10 mouse cellular contexts compared by ENCODE assay signal in genomic region chr1:72805476-72806043, GRCm38 (mm10). TPM values are rescaled to one million over a fixed set of nuclear protein-coding genes. Genes with fewer than 3 reads are reported as not detected.
A peak's percentile ranks its signal among the peaks of the same experiment; 100 is the strongest.
DNase-seq lines count a peak whose midpoint lies in the region; ATAC-seq and TF ChIP-seq lines count a peak whose summit lies in the region.
"Had no signal": no experiment of that assay in that cellular context is flagged by ENCODE, and none has a peak within 500 bp of the region (broad histone marks: within the 10 kb centered on the region; RNA-seq: fewer than 3 reads in every experiment).

No protein-coding gene starts in this region.

- H3K27ac ChIP-seq in intestine, embryonic 14.5 days (ENCODE audit: low read depth) = peak overlapping the region; percentile 23; the same call in 1 of the 2 replicates
- no peak overlapping the region for H3K27ac ChIP-seq in intestine, postnatal 0 days (ENCODE audit: low read depth, low read length)
- H3K27ac ChIP-seq in ES-E14 (ENCODE audit: insufficient read depth, low read depth, low read length, poor library complexity, severe bottlenecking) = peak overlapping the region; percentile 98
- H3K27ac ChIP-seq in hindbrain, embryonic 11.5 days (ENCODE audit: low read depth, low read length) = peak overlapping the region; percentile 64
- peak overlapping the region; percentile 77 for H3K27ac ChIP-seq in midbrain, embryonic 13.5 days

- DNase-seq in intestine, embryonic 14.5 days (ENCODE audit: low spot score) = no peak
- DNase-seq in ES-E14 (ENCODE audit: low read depth, low spot score) (no peak), MN1 (ENCODE audit: low spot score) (no peak)
- DNase-seq in hindbrain, embryonic 11.5 days (ENCODE audit: low spot score) = peak; percentile 19
- no peak for DNase-seq in spleen, postnatal 14 days (ENCODE audit: low spot score in 2 of 2)
- no peak for DNase-seq in kidney, postnatal 36 days
- DNase-seq: B cell, adult 2 months; kidney, postnatal 14 days had no signal

- H3K4me3 ChIP-seq in intestine, embryonic 14.5 days (ENCODE audit: low read depth, low read length) = no peak overlapping the region
- H3K4me3 ChIP-seq in intestine, postnatal 0 days (ENCODE audit: low read depth, low read length) = no peak overlapping the region
- H3K4me3 ChIP-seq in ES-E14 (ENCODE audit: insufficient read depth in 1 of 2, low read depth in 1 of 2, low read length in 2 of 2, poor library complexity in 1 of 2, severe bottlenecking in 1 of 2) = peak overlapping the region in 1 of 2 experiments; percentile 1; a peak in 1 of 4 replicates
- no peak overlapping the region for H3K4me3 ChIP-seq in hindbrain, embryonic 11.5 days (ENCODE audit: low read depth, low read length)
- no peak overlapping the region for H3K4me3 ChIP-seq in midbrain, embryonic 13.5 days (replicated peaks)

- no peaks in the 10 kb centered on the region for H3K9me3 ChIP-seq in intestine, embryonic 14.5 days (ENCODE audit: control insufficient read depth, low read length)
- H3K9me3 ChIP-seq in intestine, postnatal 0 days (ENCODE audit: control insufficient read depth) = no peaks in the 10 kb centered on the region
- H3K9me3 ChIP-seq in ES-E14 (ENCODE audit: control insufficient read depth, insufficient read depth, low read depth, low read length) = no peaks in the 10 kb centered on the region
- no peaks in the 10 kb centered on the region for H3K9me3 ChIP-seq in hindbrain, embryonic 11.5 days (ENCODE audit: control insufficient read depth, low read length)
- 0 out of 2 replicates have a peak, but pooled peaks cover under 1% of the 10 kb centered on the region for H3K9me3 ChIP-seq in midbrain, embryonic 13.5 days

- H3K36me3 ChIP-seq in intestine, embryonic 14.5 days (ENCODE audit: control insufficient read depth, insufficient read depth, low read length) = no peaks in the 10 kb centered on the region
- no peaks in the 10 kb centered on the region for H3K36me3 ChIP-seq in intestine, postnatal 0 days (ENCODE audit: control insufficient read depth, insufficient read depth)
- H3K36me3 ChIP-seq in ES-E14 (ENCODE audit: control insufficient read depth, insufficient read depth, low read length, poor library complexity, severe bottlenecking) = no peaks in the 10 kb centered on the region
- H3K36me3 ChIP-seq in hindbrain, embryonic 11.5 days (ENCODE audit: control insufficient read depth, insufficient read depth, low read length) = no peaks in the 10 kb centered on the region
- no peaks in the 10 kb centered on the region for H3K36me3 ChIP-seq in midbrain, embryonic 13.5 days

- H3K4me1 ChIP-seq in intestine, embryonic 14.5 days (replicated peaks; ENCODE audit: control insufficient read depth, insufficient read depth, low read length) = peaks cover 14% of the 10 kb centered on the region
- no peaks in the 10 kb centered on the region for H3K4me1 ChIP-seq in intestine, postnatal 0 days (replicated peaks; ENCODE audit: control insufficient read depth, insufficient read depth, low read length)
- H3K4me1 ChIP-seq in ES-E14 (ENCODE audit: control insufficient read depth in 2 of 2, insufficient read depth in 2 of 2, low read length in 2 of 2, poor library complexity in 1 of 2) = peaks cover 5 to 20% of the 10 kb centered on the region in 2 experiments
- H3K4me1 ChIP-seq in hindbrain, embryonic 11.5 days (replicated peaks; ENCODE audit: control insufficient read depth, insufficient read depth, low read length) = peaks cover 8% of the 10 kb centered on the region
- H3K4me1 ChIP-seq in midbrain, embryonic 13.5 days (replicated peaks) = peaks cover 25% of the 10 kb centered on the region

- no peak overlapping the region for H3K4me2 ChIP-seq in intestine, embryonic 14.5 days (ENCODE audit: low read length)
- H3K4me2 ChIP-seq in intestine, postnatal 0 days (replicated peaks; ENCODE audit: low read depth) = no peak overlapping the region
- H3K4me2 ChIP-seq in hindbrain, embryonic 11.5 days (replicated peaks; ENCODE audit: low read depth, low read length) = no peak overlapping the region
- 0 out of 2 replicates have a peak overlapping the region, but pooled peaks have one; percentile 7 for H3K4me2 ChIP-seq in midbrain, embryonic 13.5 days (replicated peaks)

- no peak for TF ChIP-seq CTCF in intestine, postnatal 0 days (IDR thresholded peaks at IDR 0.05; ENCODE audit: low read depth)

- no peak overlapping the region for H3K9ac ChIP-seq in intestine, embryonic 14.5 days (ENCODE audit: low read length)
- no peak overlapping the region for H3K9ac ChIP-seq in intestine, postnatal 0 days (ENCODE audit: low read depth, low read length)
- H3K9ac ChIP-seq in ES-E14 (ENCODE audit: insufficient read depth, low read depth, low read length, poor library complexity, severe bottlenecking) = peak overlapping the region; percentile 68
- H3K9ac ChIP-seq in hindbrain, embryonic 11.5 days (ENCODE audit: low read depth, low read length) = no peak overlapping the region
- peak overlapping the region; percentile 19; the same call in 1 of the 2 replicates for H3K9ac ChIP-seq in midbrain, embryonic 13.5 days (replicated peaks)

- no peaks in the 10 kb centered on the region for H3K27me3 ChIP-seq in intestine, embryonic 14.5 days (replicated peaks; ENCODE audit: control insufficient read depth, insufficient read depth, low read length)
- no peaks in the 10 kb centered on the region for H3K27me3 ChIP-seq in intestine, postnatal 0 days (replicated peaks; ENCODE audit: control insufficient read depth, insufficient read depth, low read length)
- H3K27me3 ChIP-seq in hindbrain, embryonic 11.5 days (ENCODE audit: control insufficient read depth, insufficient read depth, low read length) = no peaks in the 10 kb centered on the region
- H3K27me3 ChIP-seq in midbrain, embryonic 13.5 days = no peaks in the 10 kb centered on the region

- in situ Hi-C loops in ES-E14 (cut with MboI; ENCODE audit: low sequenced_read_pairs in 2 of 2, unreplicated experiment in 2 of 2) = no loop called here

- no peak for ATAC-seq in intestine, embryonic 14.5 days (replicated peaks; ENCODE audit: low FRiP score, low TSS enrichment, low read depth)
- ATAC-seq in intestine, postnatal 0 days = no peak
- ATAC-seq in hindbrain, embryonic 11.5 days (ENCODE audit: low FRiP score) = peak; percentile 31; the same call in 1 of the 2 replicates
- ATAC-seq in midbrain, embryonic 13.5 days = peak; percentile 71

- WGBS in intestine, embryonic 14.5 days = 35% methylated on average over 4 of the region's 4 CpGs
- WGBS in intestine, postnatal 0 days = 56% methylated on average over 4 of the region's 4 CpGs
- WGBS in hindbrain, embryonic 11.5 days = 10% methylated on average over 4 of the region's 4 CpGs
- 5% methylated on average over 4 of the region's 4 CpGs for WGBS in midbrain, embryonic 13.5 days

TF ChIP-seq in ES-E14, 5 proteins besides CTCF, POLR2A, EP300 and RAD21:
- TF ChIP-seq HCFC1 (IDR thresholded peaks at IDR 0.05; ENCODE audit: borderline replicate concordance, insufficient read depth, low read length) = 0 out of 2 replicates have a peak, but pooled peaks have one; percentile 18
- TF ChIP-seq ZNF384 (IDR thresholded peaks at IDR 0.05; ENCODE audit: low read depth, low read length) = no peak
- TF ChIP-seq MAFK (IDR thresholded peaks at IDR 0.05; ENCODE audit: insufficient read depth, low read depth, low read length) = no peak
- no peak for TF ChIP-seq CHD2 (IDR thresholded peaks at IDR 0.05; ENCODE audit: low read depth, low read length)
- TF ChIP-seq ZC3H11A (IDR thresholded peaks at IDR 0.05; ENCODE audit: borderline replicate concordance, low read depth, low read length) = no peak

RNA-seq across cellular contexts. Expression of gene Igfbp2, which starts 18.7 kb away (rescaled TPM):
- polyA plus RNA-seq in intestine, embryonic 14.5 days (2014; fragmentation: Nextera tagmentation; extraction: Ambion mirVana) = 194 and 217 TPM in 2 replicates
- 75.6 and 94.0 TPM in 2 replicates for polyA plus RNA-seq in intestine, postnatal 0 days (2015; fragmentation: Nextera tagmentation; extraction: Ambion mirVana)
- 1,066 and 2,076 TPM in 2 replicates for total RNA-seq in ES-E14 (2012; rRNA removed)
- 521 and 561 TPM in 2 replicates for polyA plus RNA-seq in hindbrain, embryonic 11.5 days (2014; fragmentation: Nextera tagmentation; extraction: Ambion mirVana)
- polyA plus RNA-seq in midbrain, embryonic 13.5 days (2015; fragmentation: Nextera tagmentation; extraction: Ambion mirVana) = 294 and 385 TPM in 2 replicates

Comparison
In these comparisons a context has a peak if more than half of its experiments do, and no peak if none do; other contexts are left out.
1. ATAC-seq: peak in hindbrain, embryonic 11.5 days (single experiment) and midbrain, embryonic 13.5 days (single experiment); none in intestine, embryonic 14.5 days (single experiment) and intestine, postnatal 0 days (single experiment).
2. H3K9ac ChIP-seq: peak in ES-E14 (single experiment) and midbrain, embryonic 13.5 days (single experiment); none in intestine, embryonic 14.5 days (single experiment), intestine, postnatal 0 days (single experiment) and hindbrain, embryonic 11.5 days (single experiment).